Mouse (Mus musculus): ENCODE results near the gene Rac1. TPM values are rescaled to one million over a fixed set of nuclear protein-coding genes. Genes with fewer than 3 reads are reported as not detected.
"Not testable (repeated sequence)": the region's sequence is repeated elsewhere in the genome, so short reads cannot be mapped to it uniquely, and the experiment has no call there.

Gene Rac1
- polyA plus RNA-seq, 1 experiment from 2014 or later = 450 TPM

GRCm38 (mm10) chr5:143561544-143562185, 33.8 kb upstream of the Rac1 start:
- ATAC-seq (peak; percentile 65), DNase-seq (ENCODE audit: low spot score) (peak; percentile 22)
- Histone ChIP-seq H3K4me2 (replicated peaks; ENCODE audit: low read depth, low read length) (no peak overlapping the region), H3K27ac (ENCODE audit: low read length) (no peak overlapping the region), H3K9ac (replicated peaks; ENCODE audit: low read depth) (no peak overlapping the region), H3K4me1 (ENCODE audit: insufficient read depth, low read depth, low read length) (no peaks in the 10 kb centered on the region), H3K36me3 (ENCODE audit: insufficient read depth, low read length) (no peaks in the 10 kb centered on the region), H3K4me3 (ENCODE audit: low read depth, low read length) (no peak overlapping the region), H3K9me3 (ENCODE audit: low read length) (no peaks in the 10 kb centered on the region), H3K27me3 (replicated peaks; ENCODE audit: insufficient read depth, low read length) (no peaks in the 10 kb centered on the region)
- 76% methylated on average over 14 of the region's 14 CpGs for WGBS
- TF ChIP-seq CTCF (IDR thresholded peaks at IDR 0.05) (no peak), EP300 (IDR thresholded peaks at IDR 0.05) (no peak)

GRCm38 (mm10) chr5:143561009-143561408, 33.2 kb upstream of the Rac1 start:
- 88% methylated on average over 4 of the region's 4 CpGs for WGBS
- DNase-seq (ENCODE audit: low spot score) (no peak), ATAC-seq (no peak)
- Histone ChIP-seq H3K9me3 (ENCODE audit: low read length) (no peaks in the 10 kb centered on the region), H3K4me2 (replicated peaks; ENCODE audit: low read depth, low read length) (no peak overlapping the region), H3K9ac (replicated peaks; ENCODE audit: low read depth) (no peak overlapping the region), H3K27ac (ENCODE audit: low read length) (no peak overlapping the region), H3K36me3 (ENCODE audit: insufficient read depth, low read length) (no peaks in the 10 kb centered on the region), H3K27me3 (replicated peaks; ENCODE audit: insufficient read depth, low read length) (no peaks in the 10 kb centered on the region), H3K4me3 (ENCODE audit: low read depth, low read length) (no peak overlapping the region), H3K4me1 (ENCODE audit: insufficient read depth, low read depth, low read length) (no peaks in the 10 kb centered on the region)
- TF ChIP-seq EP300 (IDR thresholded peaks at IDR 0.05) (no peak), CTCF (IDR thresholded peaks at IDR 0.05) (no peak)

GRCm38 (mm10) chr5:143558731-143559130, 30.9 kb upstream of the Rac1 start:
- Histone ChIP-seq H3K9ac (replicated peaks; ENCODE audit: low read depth) (no peak overlapping the region), H3K4me2 (replicated peaks; ENCODE audit: low read depth, low read length) (no peak overlapping the region), H3K27ac (ENCODE audit: low read length) (no peak overlapping the region), H3K27me3 (replicated peaks; ENCODE audit: insufficient read depth, low read length) (no peaks in the 10 kb centered on the region), H3K4me1 (ENCODE audit: insufficient read depth, low read depth, low read length) (no peaks in the 10 kb centered on the region), H3K4me3 (ENCODE audit: low read depth, low read length) (no peak overlapping the region), H3K36me3 (ENCODE audit: insufficient read depth, low read length) (no peaks in the 10 kb centered on the region), H3K9me3 (ENCODE audit: low read length) (no peaks in the 10 kb centered on the region)
- 79% methylated on average over 3 of the region's 3 CpGs for WGBS
- no peak for DNase-seq (ENCODE audit: low spot score)
- ATAC-seq = no peak
- TF ChIP-seq EP300 (IDR thresholded peaks at IDR 0.05) (no peak), CTCF (IDR thresholded peaks at IDR 0.05) (no peak)

- H3K4me2 ChIP-seq (replicated peaks; ENCODE audit: low read depth, low read length) = no peak overlapping the region
- H3K4me1 ChIP-seq (ENCODE audit: insufficient read depth, low read depth, low read length) = no peaks in the 10 kb centered on the region
- no peak overlapping the region for H3K4me3 ChIP-seq (ENCODE audit: low read depth, low read length)
- no peak for DNase-seq (ENCODE audit: low spot score)
- WGBS = 82% methylated on average over 6 of the region's 6 CpGs
- no peaks in the 10 kb centered on the region for H3K27me3 ChIP-seq (replicated peaks; ENCODE audit: insufficient read depth, low read length)
- TF ChIP-seq EP300 (IDR thresholded peaks at IDR 0.05) (no peak), CTCF (IDR thresholded peaks at IDR 0.05) (no peak)
- H3K9me3 ChIP-seq (ENCODE audit: low read length) = no peaks in the 10 kb centered on the region
- no peaks in the 10 kb centered on the region for H3K36me3 ChIP-seq (ENCODE audit: insufficient read depth, low read length)
- no peak overlapping the region for H3K9ac ChIP-seq (replicated peaks; ENCODE audit: low read depth)
- no peak for ATAC-seq
- H3K27ac ChIP-seq (ENCODE audit: low read length) = no peak overlapping the region
Measured at GRCm38 (mm10) chr5:143555233-143555632, 27.4 kb upstream of the Rac1 start.

GRCm38 (mm10) chr5:143552911-143553310, 25.1 kb upstream of the Rac1 start:
- no peak for ATAC-seq
- H3K9me3 ChIP-seq (ENCODE audit: low read length) = no peaks in the 10 kb centered on the region
- H3K4me3 ChIP-seq (ENCODE audit: low read depth, low read length) = no peak overlapping the region
- no peaks in the 10 kb centered on the region for H3K36me3 ChIP-seq (ENCODE audit: insufficient read depth, low read length)
- H3K4me1 ChIP-seq (ENCODE audit: insufficient read depth, low read depth, low read length) = peaks cover 9% of the 10 kb centered on the region; the same call in 1 of the 2 replicates
- DNase-seq (ENCODE audit: low spot score) = no peak
- H3K4me2 ChIP-seq (replicated peaks; ENCODE audit: low read depth, low read length) = no peak overlapping the region
- H3K9ac ChIP-seq (replicated peaks; ENCODE audit: low read depth) = no peak overlapping the region
- TF ChIP-seq CTCF (IDR thresholded peaks at IDR 0.05) (no peak), EP300 (IDR thresholded peaks at IDR 0.05) (no peak)
- no peaks in the 10 kb centered on the region for H3K27me3 ChIP-seq (replicated peaks; ENCODE audit: insufficient read depth, low read length)
- WGBS = 78% methylated on average over 6 of the region's 6 CpGs
- H3K27ac ChIP-seq (ENCODE audit: low read length) = no peak overlapping the region

GRCm38 (mm10) chr5:143548922-143549321, 21.1 kb upstream of the Rac1 start:
- not testable (repeated sequence) for ATAC-seq; H3K36me3 ChIP-seq (ENCODE audit: insufficient read depth, low read length); H3K9me3 ChIP-seq (ENCODE audit: low read length); DNase-seq (ENCODE audit: low spot score); H3K27me3 ChIP-seq (replicated peaks; ENCODE audit: insufficient read depth, low read length); H3K4me1 ChIP-seq (ENCODE audit: insufficient read depth, low read depth, low read length)
- H3K27ac ChIP-seq (ENCODE audit: low read length) = 0 out of 2 replicates have a peak overlapping the region, but pooled peaks have one; percentile 14
- peak overlapping the region; percentile 87 for H3K4me2 ChIP-seq (replicated peaks; ENCODE audit: low read depth, low read length)
- peak overlapping the region; percentile 56 for H3K9ac ChIP-seq (replicated peaks; ENCODE audit: low read depth)
- H3K4me3 ChIP-seq (ENCODE audit: low read depth, low read length) = peak overlapping the region; percentile 53
- 4% methylated on average over 15 of the region's 28 CpGs for WGBS

All from lung, postnatal 0 days (tissue).